Mouse (Mus musculus) embryonic facial prominence, embryonic 10.5 days (tissue): ENCODE measurements at regions not wholly inside any gene's neighbourhood (a gene's known extent, or its start where the extent isn't known, plus 50 kb on each side); places are given as distances from the start of the nearest gene placed in this dataset.

Experiments
- DNase-seq: peaks from one replicate; pipeline ENCODE4 v3.0.0-alpha.2; 2017; ENCODE audit warnings: low spot score
- H3K27ac ChIP-seq: fragments of 300-500 bp; sonication (generic); replicated peaks from 2 replicates; pipeline ENCODE4 v1.5.1; 2016; ENCODE audit warnings: mild to moderate bottlenecking
- H3K27me3 ChIP-seq: fragments of 300-500 bp; sonication (generic); replicated peaks from 2 replicates; pipeline ENCODE4 v1.6.1; 2016; ENCODE audit warnings: low read depth, mild to moderate bottlenecking; ENCODE audit not compliant: poor library complexity, severe bottlenecking
- H3K36me3 ChIP-seq: fragments of 300-500 bp; sonication (generic); replicated peaks from 2 replicates; pipeline ENCODE4 v1.6.1; 2016; ENCODE audit warnings: mild to moderate bottlenecking, moderate library complexity
- H3K4me1 ChIP-seq: fragments of 300-500 bp; sonication (generic); 2 replicates; pipeline ENCODE4 v1.6.1; 2016
- H3K4me3 ChIP-seq: fragments of 300-500 bp; sonication (generic); 2 replicates; pipeline ENCODE4 v1.5.1; 2016; ENCODE audit warnings: mild to moderate bottlenecking, moderate library complexity
- H3K9me3 ChIP-seq: fragments of 300-500 bp; sonication (generic); 2 replicates; pipeline ENCODE4 v1.6.1; 2016; ENCODE audit warnings: mild to moderate bottlenecking
- WGBS: fragments of 180-500 bp; shearing (Covaris S2); methylation state at CpG from one replicate; pipeline ENCODE4 v1.1.7; 2016; 5-methylcytosine and 5-hydroxymethylcytosine counted together

- peaks cover 13% of the 10 kb centered on the region for H3K4me1 ChIP-seq
- no peaks in the 10 kb centered on the region for H3K9me3 ChIP-seq
- no peaks in the 10 kb centered on the region for H3K36me3 ChIP-seq
- no peak overlapping the region for H3K27ac ChIP-seq
- peak; percentile 56 for DNase-seq
- WGBS: 20% methylated on average over 5 of the region's 5 CpGs
- H3K4me3 ChIP-seq: no peak overlapping the region
- no peaks in the 10 kb centered on the region for H3K27me3 ChIP-seq
Observed at GRCm38 (mm10) chr1:88752332-88752731, 50.3 kb upstream of the Arl4c start.

- Histone ChIP-seq H3K4me1 (peaks cover 25% of the 10 kb centered on the region), H3K4me3 (no peak overlapping the region), H3K27ac (peak overlapping the region; percentile 58), H3K36me3 (no peaks in the 10 kb centered on the region), H3K9me3 (no peaks in the 10 kb centered on the region), H3K27me3 (no peaks in the 10 kb centered on the region)
- DNase-seq: peak; percentile 64
- 83% methylated on average over 7 of the region's 7 CpGs for WGBS
Observed at GRCm38 (mm10) chr1:88756658-88757057, 54.6 kb upstream of the Arl4c start.

DNA sequence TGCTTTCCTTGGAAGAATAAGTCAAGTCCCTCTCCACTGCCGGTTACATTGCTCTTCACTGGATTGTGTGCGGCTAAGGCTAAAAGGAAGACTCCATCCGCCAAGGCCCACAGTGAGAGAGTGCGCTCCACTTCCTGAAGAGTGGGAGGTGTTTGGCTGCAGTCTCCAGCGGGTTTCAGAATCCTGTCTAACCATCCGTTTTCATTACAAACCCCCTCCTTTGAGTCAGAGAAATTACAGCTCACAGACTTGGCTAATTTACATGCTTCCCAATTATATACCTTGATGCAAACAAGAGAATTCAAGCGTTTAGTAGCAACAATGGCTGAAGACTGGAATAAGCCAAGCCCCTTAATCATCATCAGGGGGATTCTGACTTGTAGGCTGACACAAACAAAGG, 55.1 kb upstream of the Arl4c start:
- H3K27me3 ChIP-seq: no peaks in the 10 kb centered on the region
- peak overlapping the region; percentile 58 for H3K27ac ChIP-seq
- no peak for DNase-seq
- H3K36me3 ChIP-seq: no peaks in the 10 kb centered on the region
- H3K9me3 ChIP-seq: no peaks in the 10 kb centered on the region
- H3K4me1 ChIP-seq: peaks cover 25% of the 10 kb centered on the region
- 64% methylated on average over 7 of the region's 7 CpGs for WGBS
- H3K4me3 ChIP-seq: no peak overlapping the region

DNA sequence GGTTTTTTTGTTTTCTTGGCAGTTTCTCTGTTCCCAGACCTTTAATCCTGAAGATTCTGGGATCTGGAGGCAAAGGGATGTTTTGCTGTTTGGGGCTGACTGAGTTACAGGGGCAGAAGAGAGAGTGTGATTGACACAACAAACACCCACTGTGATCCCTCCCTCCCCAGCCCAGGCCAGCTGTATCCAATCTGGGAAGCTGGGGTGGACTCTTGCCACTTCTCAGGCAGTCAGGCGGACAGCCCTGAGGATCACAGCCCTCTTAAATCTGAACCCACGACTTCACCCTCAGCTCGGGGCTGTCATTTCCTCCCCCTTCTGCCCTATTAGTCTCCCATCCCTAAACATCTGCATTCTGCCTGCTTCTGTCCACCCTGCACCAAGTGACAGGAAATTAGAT, 55.7 kb upstream of the Arl4c start:
- H3K36me3 ChIP-seq: no peaks in the 10 kb centered on the region
- no peaks in the 10 kb centered on the region for H3K27me3 ChIP-seq
- peak overlapping the region; percentile 58; the same call in 1 of the 2 replicates for H3K27ac ChIP-seq
- DNase-seq: peak; percentile 45
- H3K9me3 ChIP-seq: no peaks in the 10 kb centered on the region
- WGBS: 24% methylated on average over 3 of the region's 3 CpGs
- no peak overlapping the region for H3K4me3 ChIP-seq
- peaks cover 25% of the 10 kb centered on the region for H3K4me1 ChIP-seq

DNA sequence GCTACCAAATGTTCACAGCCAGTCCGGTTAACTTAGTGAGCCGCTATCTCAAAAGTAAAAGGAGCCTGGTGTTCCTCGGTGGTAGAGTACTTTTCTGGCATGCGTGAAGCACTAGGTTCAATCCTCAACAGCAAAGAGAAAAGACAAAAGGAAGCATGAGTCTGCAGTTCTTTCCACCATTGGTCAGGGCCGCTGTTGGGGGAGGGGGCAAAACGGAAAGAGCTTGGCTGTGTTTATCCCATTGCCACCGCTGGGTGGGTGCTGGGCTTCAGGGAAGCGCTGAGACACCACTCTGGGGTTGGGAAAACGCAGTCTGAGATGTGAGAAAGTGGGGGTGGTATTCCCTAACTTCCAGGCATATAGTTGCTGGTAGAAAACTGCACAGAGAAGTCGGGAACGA, 58.6 kb upstream of the Arl4c start:
- H3K36me3 ChIP-seq: no peaks in the 10 kb centered on the region
- no peaks in the 10 kb centered on the region for H3K9me3 ChIP-seq
- no peak overlapping the region for H3K4me3 ChIP-seq
- no peaks in the 10 kb centered on the region for H3K27me3 ChIP-seq
- 67% methylated on average over 11 of the region's 11 CpGs for WGBS
- DNase-seq: peak; percentile 30
- H3K27ac ChIP-seq: no peak overlapping the region; the same call in 1 of the 2 replicates
- peaks cover 29% of the 10 kb centered on the region for H3K4me1 ChIP-seq

GRCm38 (mm10) chr1:88761121-88761520, 59.1 kb upstream of the Arl4c start:
- H3K27me3 ChIP-seq: no peaks in the 10 kb centered on the region
- 66% methylated on average over 6 of the region's 6 CpGs for WGBS
- H3K4me3 ChIP-seq: no peak overlapping the region
- H3K36me3 ChIP-seq: no peaks in the 10 kb centered on the region
- no peak for DNase-seq
- H3K9me3 ChIP-seq: no peaks in the 10 kb centered on the region
- H3K27ac ChIP-seq: no peak overlapping the region; the same call in 1 of the 2 replicates
- peaks cover 29% of the 10 kb centered on the region for H3K4me1 ChIP-seq

DNA sequence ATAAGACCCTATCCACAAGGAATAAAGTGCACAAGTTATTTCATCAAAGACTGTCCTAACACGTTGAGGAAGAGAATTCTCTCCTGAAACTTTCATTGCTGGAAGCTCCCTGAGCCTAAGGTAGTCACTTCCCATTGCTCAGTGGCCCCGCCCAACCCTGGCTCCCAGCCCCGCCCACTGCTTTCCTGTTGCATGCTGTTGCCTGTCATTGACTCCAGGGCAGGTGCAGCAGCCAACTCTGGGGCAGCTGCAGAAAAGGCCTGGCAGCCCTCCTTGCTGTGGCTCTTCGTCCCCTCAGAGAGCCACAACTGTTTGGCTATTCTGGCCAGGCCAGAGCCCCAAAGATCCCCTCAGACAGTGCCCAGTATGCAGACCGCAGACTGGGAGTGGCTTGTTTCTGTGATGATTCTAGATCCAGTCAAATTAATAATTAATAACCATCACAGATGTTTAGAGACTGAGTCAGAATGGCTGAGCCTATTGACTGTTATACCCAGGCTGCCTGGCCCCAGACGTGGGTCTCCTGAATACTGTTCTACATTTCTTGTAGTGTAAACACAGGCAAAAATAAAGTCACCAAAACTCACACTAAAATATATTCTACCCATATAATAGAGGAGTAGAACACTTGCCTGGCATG, 61.8 kb upstream of the Arl4c start:
- no peak overlapping the region for H3K4me3 ChIP-seq

GRCm38 (mm10) chr1:88764478-88764877, 62.5 kb upstream of the Arl4c start:
- DNase-seq: no peak
- H3K27ac ChIP-seq: no peak overlapping the region
- no peaks in the 10 kb centered on the region for H3K36me3 ChIP-seq
- 91% methylated on average over 1 of the region's 1 CpGs for WGBS
- H3K27me3 ChIP-seq: no peaks in the 10 kb centered on the region
- no peaks in the 10 kb centered on the region for H3K9me3 ChIP-seq
- peaks cover 9% of the 10 kb centered on the region for H3K4me1 ChIP-seq
- no peak overlapping the region for H3K4me3 ChIP-seq

More for the DNA sequence above, 61.8 kb upstream of the Arl4c start:
- no peak for DNase-seq
- WGBS: 56% methylated on average over 6 of the region's 6 CpGs
- Histone ChIP-seq H3K4me1 (peaks cover 11% of the 10 kb centered on the region), H3K27ac (no peak overlapping the region), H3K36me3 (no peaks in the 10 kb centered on the region), H3K27me3 (no peaks in the 10 kb centered on the region), H3K9me3 (no peaks in the 10 kb centered on the region)

DNA sequence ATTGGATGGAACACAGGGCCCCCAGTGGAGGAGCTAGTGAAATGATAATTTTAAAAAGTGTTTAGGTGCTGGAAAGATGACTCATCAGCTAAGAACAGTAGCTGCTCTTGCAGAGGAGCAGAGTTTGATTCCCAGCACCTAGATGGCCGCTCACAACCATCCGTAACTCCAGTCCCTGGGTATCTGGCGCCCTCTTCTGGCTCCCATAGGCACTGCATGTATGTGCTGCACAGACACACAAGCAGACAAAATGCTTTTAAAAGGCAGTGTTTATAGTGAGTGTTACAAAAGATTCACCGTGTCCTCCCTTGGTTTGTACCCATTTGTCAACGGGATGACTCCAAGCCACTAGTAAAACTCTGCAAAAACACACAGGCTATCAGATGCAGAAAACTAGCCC, 75.0 kb upstream of the Arl4c start:
- Histone ChIP-seq H3K4me1 (peaks cover 12% of the 10 kb centered on the region), H3K27me3 (no peaks in the 10 kb centered on the region), H3K4me3 (no peak overlapping the region), H3K9me3 (0 out of 2 replicates have a peak, but pooled peaks cover 2% of the 10 kb centered on the region), H3K27ac (no peak overlapping the region), H3K36me3 (no peaks in the 10 kb centered on the region)
- DNase-seq: no peak
- WGBS: 92% methylated on average over 5 of the region's 5 CpGs

GRCm38 (mm10) chr1:88780262-88780661, 78.2 kb upstream of the Arl4c start:
- H3K4me1 ChIP-seq: peaks cover 12% of the 10 kb centered on the region
- H3K4me3 ChIP-seq: no peak overlapping the region
- DNase-seq: no peak
- H3K27ac ChIP-seq: no peak overlapping the region
- no peaks in the 10 kb centered on the region for H3K36me3 ChIP-seq
- WGBS: 87% methylated on average over 4 of the region's 4 CpGs
- 0 out of 2 replicates have a peak, but pooled peaks cover 2% of the 10 kb centered on the region for H3K9me3 ChIP-seq
- 0 out of 2 replicates have a peak, but pooled peaks cover 4% of the 10 kb centered on the region for H3K27me3 ChIP-seq

DNA sequence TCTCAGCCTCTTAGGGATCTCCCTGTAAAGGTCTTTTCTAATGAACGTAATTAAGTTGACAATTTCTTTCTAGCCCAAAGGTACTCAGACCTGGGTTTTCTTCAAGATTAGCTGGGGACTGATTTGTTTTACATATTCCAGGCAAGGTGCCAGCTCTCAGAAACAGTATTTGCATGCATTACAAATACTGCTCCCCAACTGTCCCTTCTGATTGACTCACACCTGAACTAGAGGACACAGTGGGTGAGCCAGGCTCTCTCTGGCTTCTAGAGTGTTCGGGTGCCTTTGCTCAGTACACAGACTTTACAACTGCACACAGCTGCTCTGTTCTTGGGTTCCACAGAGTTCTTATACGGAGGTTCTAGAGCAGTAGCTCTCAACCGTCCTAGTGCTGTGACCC, 81.1 kb upstream of the Arl4c start:
- Histone ChIP-seq H3K27ac (no peak overlapping the region), H3K4me3 (no peak overlapping the region), H3K4me1 (peaks cover 8% of the 10 kb centered on the region), H3K9me3 (peaks cover 3% of the 10 kb centered on the region), H3K36me3 (no peaks in the 10 kb centered on the region), H3K27me3 (0 out of 2 replicates have a peak, but pooled peaks cover 4% of the 10 kb centered on the region)
- 90% methylated on average over 4 of the region's 4 CpGs for WGBS
- no peak for DNase-seq

- Histone ChIP-seq H3K27ac (no peak overlapping the region), H3K36me3 (no peaks in the 10 kb centered on the region), H3K4me1 (no peaks in the 10 kb centered on the region), H3K9me3 (peaks cover 3% of the 10 kb centered on the region), H3K4me3 (no peak overlapping the region), H3K27me3 (0 out of 2 replicates have a peak, but pooled peaks cover 4% of the 10 kb centered on the region)
- no peak for DNase-seq
- 83% methylated on average over 5 of the region's 5 CpGs for WGBS
Observed at GRCm38 (mm10) chr1:88784866-88785620, 83.0 kb upstream of the Arl4c start.

GRCm38 (mm10) chr1:88786066-88786465, 84.0 kb upstream of the Arl4c start:
- DNase-seq: no peak
- Histone ChIP-seq H3K27me3 (0 out of 2 replicates have a peak, but pooled peaks cover 4% of the 10 kb centered on the region), H3K4me3 (no peak overlapping the region), H3K27ac (no peak overlapping the region), H3K36me3 (no peaks in the 10 kb centered on the region), H3K9me3 (peaks cover 3% of the 10 kb centered on the region), H3K4me1 (no peaks in the 10 kb centered on the region)
- 90% methylated on average over 14 of the region's 14 CpGs for WGBS
